Mouse (Mus musculus) kidney, postnatal 10 days (tissue): Measurements from ENCODE around the gene Mkrn1.
A peak's percentile ranks its signal among the peaks of the same experiment; 100 is the strongest.
"Not testable (repeated sequence)": the region's sequence is repeated elsewhere in the genome, so short reads cannot be mapped to it uniquely, and the experiment has no call there.

Source experiments
- DNase-seq: peaks from one replicate; pipeline ENCODE4 v3.0.0; 2021; ENCODE audit warnings: mixed read lengths

The Mkrn1 gene

GRCm38 (mm10) chr6:39429007-39429788, 8.9 kb upstream of the Mkrn1 start:
- DNase-seq: no peak

- no peak for DNase-seq
These were observed 7.2 kb upstream of the Mkrn1 start for GRCm38 (mm10) chr6:39427276-39428003.

GRCm38 (mm10) chr6:39426725-39427124, 6.5 kb upstream of the Mkrn1 start:
- DNase-seq: no peak

GRCm38 (mm10) chr6:39425181-39425580, 4.9 kb upstream of the Mkrn1 start:
- DNase-seq: no peak

- DNase-seq: no peak
These were observed 3.4 kb upstream of the Mkrn1 start for GRCm38 (mm10) chr6:39423686-39424085.

- DNase-seq: no peak
These were observed 2.9 kb upstream of the Mkrn1 start for GRCm38 (mm10) chr6:39423130-39423551.

- no peak for DNase-seq
These were observed 605 bp upstream of the Mkrn1 start for GRCm38 (mm10) chr6:39420867-39421266.

- DNase-seq: peak; percentile 58
These were observed 844 bp downstream of the Mkrn1 start for GRCm38 (mm10) chr6:39419386-39419850.

- not testable (repeated sequence) for DNase-seq
These were observed 3.6 kb downstream of the Mkrn1 start for GRCm38 (mm10) chr6:39416654-39417053.

GRCm38 (mm10) chr6:39415762-39416161, 4.5 kb downstream of the Mkrn1 start:
- peak; percentile 79 for DNase-seq

- peak; percentile 18 for DNase-seq
These were observed 6.2 kb downstream of the Mkrn1 start for GRCm38 (mm10) chr6:39414106-39414505.

GRCm38 (mm10) chr6:39406480-39406879, 13.8 kb downstream of the Mkrn1 start:
- no peak for DNase-seq

- DNase-seq: no peak
These were observed 17.1 kb downstream of the Mkrn1 start for GRCm38 (mm10) chr6:39403136-39403535.

GRCm38 (mm10) chr6:39400343-39400742, 19.9 kb downstream of the Mkrn1 start:
- DNase-seq: peak; percentile 71

- DNase-seq: no peak
These were observed 21.9 kb downstream of the Mkrn1 start for GRCm38 (mm10) chr6:39398342-39398741.

- no peak for DNase-seq
These were observed 23.2 kb downstream of the Mkrn1 start for GRCm38 (mm10) chr6:39397046-39397445.

GRCm38 (mm10) chr6:39395916-39396315, 24.3 kb downstream of the Mkrn1 start:
- no peak for DNase-seq

- peak; percentile 18 for DNase-seq
These were observed 24.8 kb downstream of the Mkrn1 start for GRCm38 (mm10) chr6:39395471-39395870.

GRCm38 (mm10) chr6:39389988-39390387, 30.3 kb downstream of the Mkrn1 start:
- DNase-seq: no peak

GRCm38 (mm10) chr6:39381125-39381880, 39.0 kb downstream of the Mkrn1 start, which contains the start of gene Rab19:
TSS of gene Rab19 (plus strand) at chr6:39381175.
- DNase-seq: peak; percentile 57

GRCm38 (mm10) chr6:39380276-39380675, 40.0 kb downstream of the Mkrn1 start:
- no peak for DNase-seq

GRCm38 (mm10) chr6:39379749-39380148, 40.5 kb downstream of the Mkrn1 start:
- DNase-seq: no peak

GRCm38 (mm10) chr6:39379224-39379623, 41.0 kb downstream of the Mkrn1 start:
- no peak for DNase-seq
